Mouse (Mus musculus) heart, embryonic 10.5 days (tissue): ENCODE measurements around the gene Rgs3. TPM values are rescaled to one million over a fixed set of nuclear protein-coding genes. Genes with fewer than 3 reads are reported as not detected.
A peak's percentile ranks its signal among the peaks of the same experiment; 100 is the strongest.

Source experiments
- DNase-seq: peaks from one replicate; pipeline ENCODE4 v3.0.0-alpha.2; 2017; ENCODE audit warnings: low spot score
- H3K27ac ChIP-seq: fragments of 300-500 bp; sonication (generic); 2 replicates; pipeline ENCODE4 v1.5.1; 2016; ENCODE audit warnings: mild to moderate bottlenecking
- H3K27me3 ChIP-seq: fragments of 300-500 bp; sonication (generic); 2 replicates; pipeline ENCODE4 v1.6.1; 2016; ENCODE audit warnings: mild to moderate bottlenecking; ENCODE audit not compliant: poor library complexity, insufficient read depth, severe bottlenecking
- H3K36me3 ChIP-seq: fragments of 300-500 bp; sonication (generic); 2 replicates; pipeline ENCODE4 v1.6.1; 2016; ENCODE audit warnings: mild to moderate bottlenecking, moderate library complexity
- H3K4me1 ChIP-seq: fragments of 300-500 bp; sonication (generic); 2 replicates; pipeline ENCODE4 v1.6.1; 2016; ENCODE audit warnings: mild to moderate bottlenecking
- H3K4me3 ChIP-seq: fragments of 300-500 bp; sonication (generic); 2 replicates; pipeline ENCODE4 v1.5.1; 2016; ENCODE audit warnings: mild to moderate bottlenecking, moderate library complexity
- H3K9me3 ChIP-seq: fragments of 300-500 bp; sonication (generic); 2 replicates; pipeline ENCODE4 v1.6.1; 2016; ENCODE audit warnings: mild to moderate bottlenecking, moderate library complexity
- WGBS: fragments of 180-500 bp; shearing (Covaris S2); methylation state at CpG from one replicate; pipeline ENCODE4 v1.1.7; 2016; 5-methylcytosine and 5-hydroxymethylcytosine counted together
- polyA plus RNA-seq: library from polyadenylated mRNA; unstranded; fragments of >200 nt; fragmentation: Nextera tagmentation; extraction: Ambion mirVana; gene quantifications from 2 replicates; pipeline ENCODE4 v1.2.1, GENCODE M21; 2016

Rgs3 gene
- polyA plus RNA-seq, 1 experiment from 2014 or later = 61.4 TPM

DNA sequence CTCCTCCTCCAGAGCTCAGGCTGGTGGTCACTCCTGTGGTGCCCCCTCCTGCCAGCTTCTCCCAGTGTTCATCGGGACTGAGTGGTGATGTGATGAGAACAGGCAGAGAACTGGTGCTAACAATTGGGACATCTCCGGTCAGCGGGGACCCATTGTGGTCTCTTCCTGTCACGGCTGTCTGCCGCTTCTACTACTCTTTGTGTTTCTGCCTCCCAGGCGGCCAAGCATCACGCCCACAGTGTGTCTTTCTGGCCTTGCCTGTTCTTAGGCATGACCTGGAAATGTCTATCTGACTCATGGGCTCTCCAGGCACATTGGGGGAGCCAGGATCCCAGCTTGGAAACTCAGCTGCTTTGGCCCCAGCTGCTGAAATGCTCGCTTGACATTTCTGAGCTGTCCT lies 83.8 kb downstream of the Rgs3 start:
- DNase-seq = no peak
- peaks cover 62% of the 10 kb centered on the region for H3K27me3 ChIP-seq
- no peak overlapping the region for H3K4me3 ChIP-seq
- H3K9me3 ChIP-seq = no peaks in the 10 kb centered on the region
- H3K27ac ChIP-seq = peak overlapping the region; percentile 33; the same call in 1 of the 2 replicates
- H3K4me1 ChIP-seq = peaks cover 60% of the 10 kb centered on the region
- peaks cover 14% of the 10 kb centered on the region; the same call in 1 of the 2 replicates for H3K36me3 ChIP-seq
- WGBS = 69% methylated on average over 8 of the region's 8 CpGs

DNA sequence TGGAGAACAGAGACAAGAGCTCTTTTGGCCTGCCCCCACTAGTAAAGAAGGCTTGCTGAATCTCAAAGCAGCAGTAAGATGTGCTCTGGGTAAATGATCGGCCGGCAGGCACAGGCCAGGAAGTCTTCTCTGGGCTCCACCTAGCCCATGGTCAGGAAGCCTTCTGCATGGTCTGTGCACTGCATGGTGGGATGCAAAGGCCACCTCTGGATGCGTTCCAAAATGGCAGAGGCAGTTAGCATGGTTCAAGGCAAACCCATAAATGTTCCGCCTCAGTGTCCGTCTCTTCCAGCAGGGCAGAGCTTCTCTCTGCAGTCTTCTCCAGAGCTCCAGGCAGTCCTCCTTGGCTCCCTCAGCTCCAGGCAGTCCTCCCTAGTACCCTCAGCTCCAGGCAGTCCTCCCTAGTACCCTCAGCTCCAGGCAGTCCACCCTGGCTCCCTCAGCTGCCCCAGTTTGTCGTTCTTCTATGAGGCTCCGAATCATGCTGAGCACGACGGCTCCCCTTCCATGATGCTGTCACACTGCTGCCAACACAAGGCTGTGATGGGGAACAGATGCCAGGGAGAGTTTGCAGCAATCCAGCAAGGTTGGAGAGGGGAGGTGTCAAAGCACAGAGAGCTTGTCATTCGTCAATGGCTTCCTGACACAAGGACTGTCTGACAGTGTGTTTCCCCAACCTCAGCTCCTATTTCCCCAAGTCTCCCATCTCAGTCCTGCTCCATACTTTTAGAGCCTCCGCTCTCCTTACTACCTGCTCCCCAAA lies 84.6 kb downstream of the Rgs3 start:
- DNase-seq = peak; percentile 87
- Histone ChIP-seq H3K9me3 (no peaks in the 10 kb centered on the region), H3K27ac (peak overlapping the region; percentile 17; the same call in 1 of the 2 replicates), H3K4me3 (no peak overlapping the region), H3K36me3 (peaks cover 11% of the 10 kb centered on the region; the same call in 1 of the 2 replicates), H3K27me3 (peaks cover 70% of the 10 kb centered on the region), H3K4me1 (peaks cover 60% of the 10 kb centered on the region)
- 49% methylated on average over 11 of the region's 11 CpGs for WGBS

GRCm38 (mm10) chr4:62646556-62647248 lies 87.1 kb downstream of the Rgs3 start:
- WGBS = 65% methylated on average over 9 of the region's 9 CpGs
- H3K4me1 ChIP-seq = peaks cover 54% of the 10 kb centered on the region
- H3K36me3 ChIP-seq = peaks cover 11% of the 10 kb centered on the region; the same call in 1 of the 2 replicates
- no peaks in the 10 kb centered on the region for H3K9me3 ChIP-seq
- peaks cover 87% of the 10 kb centered on the region for H3K27me3 ChIP-seq
- no peak for DNase-seq
- H3K27ac ChIP-seq = no peak overlapping the region
- H3K4me3 ChIP-seq = no peak overlapping the region

GRCm38 (mm10) chr4:62648848-62649247 lies 89.2 kb downstream of the Rgs3 start:
- Histone ChIP-seq H3K27me3 (peaks cover 87% of the 10 kb centered on the region), H3K27ac (no peak overlapping the region), H3K4me3 (no peak overlapping the region), H3K36me3 (peaks cover 11% of the 10 kb centered on the region; the same call in 1 of the 2 replicates), H3K9me3 (no peaks in the 10 kb centered on the region), H3K4me1 (peaks cover 36% of the 10 kb centered on the region)
- 75% methylated on average over 3 of the region's 3 CpGs for WGBS
- no peak for DNase-seq

- Histone ChIP-seq H3K27ac (no peak overlapping the region), H3K27me3 (peaks cover 88% of the 10 kb centered on the region), H3K4me3 (no peak overlapping the region), H3K4me1 (peaks cover 28% of the 10 kb centered on the region), H3K36me3 (peaks cover 6% of the 10 kb centered on the region; the same call in 1 of the 2 replicates), H3K9me3 (no peaks in the 10 kb centered on the region)
- no peak for DNase-seq
- WGBS = 74% methylated on average over 8 of the region's 8 CpGs
These were observed 90.0 kb downstream of the Rgs3 start for GRCm38 (mm10) chr4:62649536-62650230.

DNA sequence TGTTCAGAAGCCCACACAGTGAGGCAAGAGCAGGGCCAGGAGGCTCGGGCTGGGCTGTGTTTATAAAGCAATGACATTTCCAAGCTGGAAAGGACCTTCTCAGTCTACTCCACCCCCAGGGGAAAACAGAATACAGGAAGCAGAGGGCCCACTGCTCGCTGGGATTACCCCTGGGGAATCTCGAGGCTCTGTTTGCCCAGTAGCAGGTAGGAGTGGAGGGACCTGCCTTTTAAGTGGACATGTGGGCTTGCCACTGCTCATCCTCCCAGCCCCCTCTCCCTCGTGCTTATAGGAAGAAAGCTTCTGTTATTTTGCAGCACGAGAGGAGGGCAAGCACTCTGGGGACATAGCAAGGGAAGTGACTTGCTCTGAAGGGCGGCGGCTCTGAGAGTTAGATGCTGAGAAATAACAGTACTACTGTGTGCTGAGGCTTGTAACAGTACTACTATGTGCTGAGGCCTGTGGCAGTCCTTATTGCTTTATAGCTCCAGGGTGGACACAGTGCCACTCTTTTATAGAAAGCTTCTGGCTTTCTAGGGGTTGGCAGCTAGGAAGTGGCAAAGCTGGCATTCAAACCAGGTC lies 91.6 kb downstream of the Rgs3 start:
- Histone ChIP-seq H3K4me3 (no peak overlapping the region), H3K9me3 (no peaks in the 10 kb centered on the region), H3K4me1 (peaks cover 15% of the 10 kb centered on the region), H3K36me3 (0 out of 2 replicates have a peak, but pooled peaks cover 6% of the 10 kb centered on the region), H3K27ac (no peak overlapping the region), H3K27me3 (peaks cover 93% of the 10 kb centered on the region)
- no peak for DNase-seq
- 50% methylated on average over 7 of the region's 7 CpGs for WGBS

- H3K27ac ChIP-seq = no peak overlapping the region
- 0 out of 2 replicates have a peak, but pooled peaks cover 11% of the 10 kb centered on the region for H3K36me3 ChIP-seq
- no peak overlapping the region for H3K4me3 ChIP-seq
- H3K4me1 ChIP-seq = peaks cover 14% of the 10 kb centered on the region
- 25% methylated on average over 4 of the region's 4 CpGs for WGBS
- H3K9me3 ChIP-seq = no peaks in the 10 kb centered on the region
- no peak for DNase-seq
- H3K27me3 ChIP-seq = peaks cover 93% of the 10 kb centered on the region
These were observed 92.6 kb downstream of the Rgs3 start for GRCm38 (mm10) chr4:62652215-62652614.

DNA sequence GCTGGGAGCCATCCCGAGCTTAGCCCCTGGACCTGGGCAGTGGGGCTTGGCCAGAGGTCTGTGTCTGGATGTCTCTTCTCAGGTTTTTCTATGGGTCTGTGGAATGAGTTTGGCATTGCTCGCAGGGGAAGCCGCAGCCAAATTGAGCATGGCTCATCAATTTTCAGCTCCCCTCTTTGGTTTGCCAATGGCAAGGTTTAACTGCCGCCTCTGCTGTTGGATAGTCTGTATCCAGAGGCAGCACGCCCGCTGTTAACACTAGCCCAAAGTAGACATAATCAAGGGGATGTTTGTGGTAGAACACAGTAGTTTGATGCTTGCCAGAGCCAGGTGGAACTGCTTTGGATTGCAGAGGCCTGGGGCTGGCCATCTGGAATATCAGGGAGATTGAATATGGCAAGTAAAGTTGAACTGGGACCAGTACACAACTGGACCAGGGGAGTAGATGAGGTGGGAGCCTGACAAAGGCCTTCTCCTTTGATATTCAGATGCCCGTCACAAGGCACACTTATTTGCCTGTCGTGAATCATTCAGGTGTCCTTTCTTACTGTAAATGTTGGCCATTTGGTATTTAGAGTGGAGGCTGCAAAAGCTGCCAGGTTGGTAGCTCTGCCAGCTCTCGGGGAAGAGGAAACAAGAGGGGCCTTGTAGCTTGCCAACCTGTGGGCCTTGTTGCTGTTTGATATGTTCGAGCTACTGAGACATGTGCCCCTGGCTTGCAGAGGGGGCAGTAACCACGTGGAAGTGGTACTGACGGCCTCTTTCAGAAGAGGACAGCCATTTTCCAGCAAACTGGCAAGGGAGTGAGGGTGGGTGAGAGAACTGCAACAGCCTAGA lies 93.5 kb downstream of the Rgs3 start:
- Histone ChIP-seq H3K4me3 (no peak overlapping the region), H3K27ac (0 out of 2 replicates have a peak overlapping the region, but pooled peaks have one; percentile 18), H3K36me3 (0 out of 2 replicates have a peak, but pooled peaks cover 17% of the 10 kb centered on the region), H3K27me3 (peaks cover 93% of the 10 kb centered on the region), H3K4me1 (peaks cover 20% of the 10 kb centered on the region), H3K9me3 (no peaks in the 10 kb centered on the region)
- 77% methylated on average over 12 of the region's 12 CpGs for WGBS
- no peak for DNase-seq

DNA sequence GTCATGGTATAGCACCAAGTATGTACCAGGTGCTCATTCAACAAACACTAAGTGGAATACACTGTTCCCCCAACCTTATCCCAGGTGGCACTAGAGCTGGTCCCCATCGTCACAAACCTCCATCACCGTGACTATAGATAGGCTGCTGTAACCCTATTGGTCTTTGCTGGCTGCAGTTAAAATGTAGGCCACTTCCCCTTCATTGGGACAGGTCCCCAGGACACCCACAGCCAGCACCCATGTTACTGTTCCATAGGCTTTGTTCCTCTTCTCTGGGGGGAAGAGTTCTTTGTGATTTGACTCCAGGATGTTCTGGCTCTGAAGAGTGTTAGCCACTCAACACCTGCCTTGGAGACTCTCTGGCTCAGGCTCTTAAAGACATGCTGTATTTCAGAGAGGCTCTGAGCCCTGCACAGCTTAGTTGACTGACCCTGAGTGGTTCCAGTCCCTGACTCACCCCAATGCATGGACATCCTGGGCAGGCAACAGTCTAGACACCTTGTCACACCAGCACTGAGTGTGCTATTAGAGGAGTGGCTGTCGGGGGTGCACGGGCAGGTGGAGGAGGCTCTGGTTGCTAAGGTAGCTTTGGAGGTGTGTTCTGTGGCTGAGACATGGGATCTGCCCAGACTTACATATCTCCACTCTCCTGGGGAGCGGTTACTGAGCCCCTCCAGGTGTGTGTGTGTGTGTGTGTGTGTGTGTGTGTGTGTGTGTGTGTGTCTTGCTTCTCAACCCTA lies 94.4 kb downstream of the Rgs3 start:
- 0 out of 2 replicates have a peak, but pooled peaks cover 17% of the 10 kb centered on the region for H3K36me3 ChIP-seq
- peaks cover 21% of the 10 kb centered on the region for H3K4me1 ChIP-seq
- peaks cover 92% of the 10 kb centered on the region for H3K27me3 ChIP-seq
- DNase-seq = no peak
- no peak overlapping the region for H3K4me3 ChIP-seq
- no peaks in the 10 kb centered on the region for H3K9me3 ChIP-seq
- 80% methylated on average over 5 of the region's 5 CpGs for WGBS
- H3K27ac ChIP-seq = no peak overlapping the region

DNA sequence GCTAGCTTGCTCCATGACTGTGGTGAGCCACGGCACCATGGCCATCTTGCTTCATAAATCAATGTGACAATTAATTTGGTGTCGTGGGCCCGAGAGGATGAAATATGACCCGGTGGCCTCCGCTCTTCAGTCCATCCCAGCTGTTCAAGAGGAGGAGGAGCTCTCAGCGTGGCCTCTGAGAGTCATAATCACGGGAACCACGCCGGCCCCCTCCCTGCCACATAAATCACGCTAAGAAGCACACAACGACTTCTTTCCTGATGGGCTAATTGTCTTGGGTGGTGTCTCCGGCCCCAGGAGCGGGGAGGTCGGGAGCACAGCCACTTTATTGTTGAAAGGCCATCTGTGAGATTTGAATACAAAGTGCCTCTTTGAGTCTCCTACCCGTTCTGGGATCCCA lies 99.6 kb downstream of the Rgs3 start:
- Histone ChIP-seq H3K4me3 (no peak overlapping the region), H3K4me1 (peaks cover 60% of the 10 kb centered on the region), H3K27me3 (peaks cover 44% of the 10 kb centered on the region), H3K9me3 (no peaks in the 10 kb centered on the region), H3K27ac (peak overlapping the region; percentile 67; the same call in 1 of the 2 replicates), H3K36me3 (0 out of 2 replicates have a peak, but pooled peaks cover 11% of the 10 kb centered on the region)
- no peak for DNase-seq
- WGBS = 58% methylated on average over 15 of the region's 15 CpGs

DNA sequence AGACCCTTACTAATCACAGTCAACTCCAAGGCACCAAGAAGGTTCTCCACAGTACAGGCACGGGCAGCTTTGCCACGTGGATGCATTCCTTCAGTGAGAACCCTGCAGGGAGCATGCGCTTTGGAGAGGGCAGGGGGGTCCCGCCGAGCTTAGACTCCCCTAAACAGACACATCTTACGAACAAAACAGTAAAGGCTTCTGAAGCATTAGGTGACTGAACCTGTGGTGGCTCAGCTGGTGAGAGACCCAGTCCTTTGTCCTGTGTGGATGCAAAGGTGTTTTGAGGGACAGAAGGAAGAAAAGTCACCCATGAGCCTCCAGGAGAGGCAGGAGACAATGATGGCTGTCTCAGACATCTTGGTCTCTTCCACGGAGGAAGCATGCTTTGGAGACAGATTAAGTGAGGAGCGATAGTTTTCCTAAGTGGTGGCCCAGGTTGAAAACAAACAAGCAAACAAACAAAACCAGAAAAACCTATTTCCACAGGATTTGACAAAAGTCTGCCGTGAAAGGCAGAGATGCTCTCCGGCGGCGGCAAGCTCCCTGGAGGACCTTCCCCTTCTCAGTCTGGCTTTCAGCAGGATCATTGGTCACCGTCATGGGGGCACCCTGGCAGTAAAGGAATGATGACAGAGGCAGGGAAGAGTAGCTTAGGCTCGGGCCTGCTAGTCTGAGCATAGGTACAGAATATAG lies 100.4 kb downstream of the Rgs3 start:
- WGBS = 14% methylated on average over 14 of the region's 14 CpGs
- Histone ChIP-seq H3K4me3 (no peak overlapping the region; the same call in 1 of the 2 replicates), H3K27ac (peak overlapping the region; percentile 90), H3K27me3 (peaks cover 36% of the 10 kb centered on the region), H3K36me3 (0 out of 2 replicates have a peak, but pooled peaks cover 11% of the 10 kb centered on the region), H3K4me1 (peaks cover 60% of the 10 kb centered on the region), H3K9me3 (no peaks in the 10 kb centered on the region)
- no peak for DNase-seq
